In the genomic region with DNA sequence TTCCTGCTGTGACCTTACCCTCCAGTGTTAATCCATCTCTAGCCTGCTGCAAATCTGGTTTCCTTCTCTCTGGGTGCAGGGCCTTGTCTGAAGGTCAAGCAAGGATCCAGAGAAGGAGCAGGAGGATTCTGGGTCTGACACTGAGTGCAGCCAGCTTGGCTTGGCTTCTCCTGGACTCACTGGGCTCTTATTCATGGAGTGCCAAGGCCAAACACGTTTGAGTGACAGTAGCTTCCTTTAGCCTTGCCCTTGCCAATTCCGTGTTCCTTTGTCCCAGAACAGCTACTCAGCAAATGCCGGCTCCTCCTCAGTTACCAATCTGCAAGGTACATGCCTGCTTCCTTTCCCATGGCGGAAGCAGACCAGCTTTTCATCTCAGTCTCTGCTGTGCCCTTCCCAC, we compare ENCODE assay signal across 12 mouse cellular contexts. TPM values are rescaled to one million over a fixed set of nuclear protein-coding genes. Genes with fewer than 3 reads are reported as not detected.
DNase-seq lines count a peak whose midpoint lies in the region; ATAC-seq lines count a peak whose summit lies in the region.
"Had no signal": no experiment of that assay in that cellular context is flagged by ENCODE, and none has a peak within 500 bp of the region (broad histone marks: within the 10 kb centered on the region; RNA-seq: fewer than 3 reads in every experiment).

No protein-coding gene starts in this region.

- H3K27me3 ChIP-seq in heart, embryonic 11.5 days (ENCODE audit: control insufficient read depth, insufficient read depth, low read length): no peaks in the 10 kb centered on the region
- H3K27me3 ChIP-seq: embryonic facial prominence, embryonic 13.5 days; intestine, embryonic 15.5 days; lung, embryonic 15.5 days; Patski had no signal

- 63% methylated on average over 4 of the region's 4 CpGs for WGBS in heart, embryonic 11.5 days (ENCODE audit: insufficient replicate concordance)

- 0 out of 2 replicates have a peak overlapping the region, but pooled peaks have one; percentile 6 for H3K9ac ChIP-seq in heart, embryonic 11.5 days (ENCODE audit: low read depth, low read length)
- H3K9ac ChIP-seq: embryonic facial prominence, embryonic 13.5 days; intestine, embryonic 15.5 days; lung, embryonic 15.5 days had no signal

- no peaks in the 10 kb centered on the region for H3K9me3 ChIP-seq in heart, embryonic 11.5 days (replicated peaks; ENCODE audit: control insufficient read depth, low read length)
- H3K9me3 ChIP-seq: embryonic facial prominence, embryonic 13.5 days; intestine, embryonic 15.5 days; lung, embryonic 15.5 days had no signal

- peak; percentile 23 for DNase-seq in cerebellum, adult 11-12 months
- no peak for DNase-seq in cerebellum, adult 8-10 months
- DNase-seq in kidney, adult 18-20 months: peak; percentile 39
- no peak for DNase-seq in kidney, postnatal 10 days
- peak; percentile 70 for DNase-seq in Muller cell, postnatal 12 days (ENCODE audit: inconsistent ontology term)
- no peak for DNase-seq in MN1 (ENCODE audit: low spot score)
- DNase-seq in thymus, postnatal 10 days (ENCODE audit: low spot score in 2 of 2): no peak

- no peaks in the 10 kb centered on the region for H3K36me3 ChIP-seq in heart, embryonic 11.5 days (ENCODE audit: control insufficient read depth, insufficient read depth, low read length)
- H3K36me3 ChIP-seq: embryonic facial prominence, embryonic 13.5 days; intestine, embryonic 15.5 days; lung, embryonic 15.5 days had no signal

- no peak overlapping the region for H3K4me2 ChIP-seq in heart, embryonic 11.5 days
- H3K4me2 ChIP-seq: embryonic facial prominence, embryonic 13.5 days; intestine, embryonic 15.5 days; lung, embryonic 15.5 days had no signal

- H3K27ac ChIP-seq in heart, embryonic 11.5 days (ENCODE audit: low read depth, low read length): no peak overlapping the region
- H3K27ac ChIP-seq: embryonic facial prominence, embryonic 13.5 days; intestine, embryonic 15.5 days; lung, embryonic 15.5 days had no signal

- peaks cover 36% of the 10 kb centered on the region for H3K4me1 ChIP-seq in heart, embryonic 11.5 days (ENCODE audit: control insufficient read depth, insufficient read depth, low read length)

- no peak for ATAC-seq in heart, embryonic 11.5 days (replicated peaks; ENCODE audit: insufficient number of reproducible peaks, low FRiP score, low TSS enrichment)
- ATAC-seq: intestine, embryonic 15.5 days; Patski had no signal

- H3K4me3 ChIP-seq in heart, embryonic 11.5 days (ENCODE audit: low read depth, low read length): no peak overlapping the region
- H3K4me3 ChIP-seq: embryonic facial prominence, embryonic 13.5 days; intestine, embryonic 15.5 days; lung, embryonic 15.5 days had no signal

RNA-seq across cellular contexts. Expression of a gene that starts 49.6 kb away (rescaled TPM):
- not detected in 2 replicates for polyA plus RNA-seq in heart, embryonic 11.5 days (2014; fragmentation: Nextera tagmentation; extraction: Ambion mirVana)
- polyA plus RNA-seq: embryonic facial prominence, embryonic 13.5 days; lung, embryonic 15.5 days; Patski had no signal

Comparison
In these comparisons a context has a peak if more than half of its experiments do, and no peak if none do; other contexts are left out.
1. DNase-seq: peak in cerebellum, adult 11-12 months (single experiment), kidney, adult 18-20 months (single experiment) and Muller cell, postnatal 12 days (single experiment); none in cerebellum, adult 8-10 months (single experiment), kidney, postnatal 10 days (single experiment), MN1 (single experiment) and thymus, postnatal 10 days (0 of 2).